Mouse (Mus musculus): ENCODE measurements around the gene Inf2. TPM values are rescaled to one million over a fixed set of nuclear protein-coding genes. Genes with fewer than 3 reads are reported as not detected.

The Inf2 gene
- total and polyA plus RNA-seq, 3 experiments: 13.9 to 131 (median 36.6) TPM

- peaks cover 53 to 96% of the 10 kb centered on the region in 2 experiments for H3K36me3 ChIP-seq (replicated peaks in 1 of 2; ENCODE audit: control insufficient read depth in 1 of 2, insufficient read depth in 1 of 2, low read length in 1 of 2)
- dilution Hi-C loops (cut with MboI; ENCODE audit: extremely low pct_ligation_motif_present, extremely low pct_unique_long_range_greater_than_20kb, low sequenced_read_pairs) (no loop called here), in situ Hi-C loops (cut with MboI; ENCODE audit: low pct_ligation_motif_present, low pct_unique_long_range_greater_than_20kb, low sequenced_read_pairs) (loop anchor here (5.0 kb wide), 1 partner anchor 38 kb away; no protein-coding TSS in a partner anchor)
- DNase-seq (ENCODE audit: extremely low read depth): no peak
- H3K27me3 ChIP-seq (replicated peaks): no peaks in the 10 kb centered on the region
- no peak overlapping the region for H3K4me3 ChIP-seq (replicated peaks in 1 of 3; ENCODE audit: low read depth in 2 of 3, low read length in 2 of 3, poor library complexity in 1 of 3)
- no peak overlapping the region for H3K4me2 ChIP-seq (ENCODE audit: insufficient read depth, low read depth, poor library complexity, severe bottlenecking)
- peaks cover 33 to 87% of the 10 kb centered on the region in 2 experiments for H3K4me1 ChIP-seq (ENCODE audit: control insufficient read depth in 1 of 2, insufficient read depth in 2 of 2)
- H3K79me2 ChIP-seq (replicated peaks; ENCODE audit: control insufficient read depth, extremely low read depth, insufficient read depth, poor library complexity, severe bottlenecking): peaks cover 41% of the 10 kb centered on the region
- H3K27ac ChIP-seq (ENCODE audit: insufficient read depth, low read depth): no peak overlapping the region
- TF ChIP-seq RAD21 (IDR thresholded peaks at IDR 0.05; ENCODE audit: low read depth, low read length) (no peak), UBTF (IDR thresholded peaks at IDR 0.05; ENCODE audit: low read depth, low read length) (no peak), CHD2 (IDR thresholded peaks at IDR 0.05; ENCODE audit: low read length) (no peak), EP300 (IDR thresholded peaks at IDR 0.05; ENCODE audit: low read length) (no peak)
- H3K9ac ChIP-seq (ENCODE audit: insufficient read depth, low read depth): no peak overlapping the region
- H3K9me3 ChIP-seq (replicated peaks; ENCODE audit: low read length): no peaks in the 10 kb centered on the region
Measured at GRCm38 (mm10) chr12:112599942-112600611, 11.5 kb downstream of the Inf2 start.

GRCm38 (mm10) chr12:112604022-112604421, 15.4 kb downstream of the Inf2 start:
- Histone ChIP-seq H3K4me3 (replicated peaks in 1 of 3; ENCODE audit: low read depth in 2 of 3, low read length in 2 of 3, poor library complexity in 1 of 3) (no peak overlapping the region), H3K9me3 (replicated peaks; ENCODE audit: low read length) (no peaks in the 10 kb centered on the region), H3K27ac (ENCODE audit: insufficient read depth, low read depth) (no peak overlapping the region), H3K36me3 (replicated peaks in 1 of 2; ENCODE audit: control insufficient read depth in 1 of 2, insufficient read depth in 1 of 2, low read length in 1 of 2) (peaks cover 87 to 94% of the 10 kb centered on the region in 2 experiments), H3K27me3 (replicated peaks) (no peaks in the 10 kb centered on the region), H3K79me2 (replicated peaks; ENCODE audit: control insufficient read depth, extremely low read depth, insufficient read depth, poor library complexity, severe bottlenecking) (peaks cover 3% of the 10 kb centered on the region), H3K4me1 (ENCODE audit: control insufficient read depth in 1 of 2, insufficient read depth in 2 of 2) (peaks cover 29 to 78% of the 10 kb centered on the region in 2 experiments), H3K9ac (ENCODE audit: insufficient read depth, low read depth) (no peak overlapping the region), H3K4me2 (ENCODE audit: insufficient read depth, low read depth, poor library complexity, severe bottlenecking) (no peak overlapping the region)
- dilution Hi-C loops (cut with MboI; ENCODE audit: extremely low pct_ligation_motif_present, extremely low pct_unique_long_range_greater_than_20kb, low sequenced_read_pairs): no loop called here
- in situ Hi-C loops (cut with MboI; ENCODE audit: low pct_ligation_motif_present, low pct_unique_long_range_greater_than_20kb, low sequenced_read_pairs): no loop called here
- TF ChIP-seq ZNF384 (IDR thresholded peaks at IDR 0.05; ENCODE audit: low read depth, low read length) (no peak), TBP (conservative IDR thresholded peaks at IDR 0.05; ENCODE audit: low read depth, low read length) (no peak), NELFE (IDR thresholded peaks at IDR 0.05; ENCODE audit: low read depth, low read length) (no peak), MAZ (IDR thresholded peaks at IDR 0.05; ENCODE audit: low read depth, low read length) (no peak), USF2 (conservative IDR thresholded peaks at IDR 0.05; ENCODE audit: low read depth, low read length) (no peak), KAT2A (IDR thresholded peaks at IDR 0.05; ENCODE audit: insufficient replicate concordance, low read length) (no peak), JUN (IDR thresholded peaks at IDR 0.05; ENCODE audit: insufficient read depth, low read depth, low read length) (no peak), ZMIZ1 (IDR thresholded peaks at IDR 0.05; ENCODE audit: low read depth, low read length) (no peak), ELF1 (IDR thresholded peaks at IDR 0.05; ENCODE audit: low read depth, low read length) (no peak), BHLHE40 (IDR thresholded peaks at IDR 0.05; ENCODE audit: low read depth, low read length) (no peak), CHD1 (IDR thresholded peaks at IDR 0.05; ENCODE audit: low read depth, low read length) (no peak), JUND (conservative IDR thresholded peaks at IDR 0.05; ENCODE audit: low read depth, low read length) (no peak), EP300 (IDR thresholded peaks at IDR 0.05; ENCODE audit: low read length) (no peak), POLR2AphosphoS2 (IDR thresholded peaks at IDR 0.05; ENCODE audit: low read depth, low read length) (no peak), TCF12 (IDR thresholded peaks at IDR 0.05; ENCODE audit: low read depth, low read length) (no peak), POLR2A (IDR thresholded peaks at IDR 0.05; ENCODE audit: low read depth, low read length) (no peak), SIN3A (IDR thresholded peaks at IDR 0.05; ENCODE audit: low read length) (no peak), IRF4 (IDR thresholded peaks at IDR 0.05; ENCODE audit: low read depth, low read length) (no peak)
- DNase-seq (ENCODE audit: extremely low read depth): no peak

Data from CH12.LX (cell line).